Mouse (Mus musculus) neutrophil, adult 5-6 weeks (primary cell): ENCODE results near the gene Magea2. TPM values are rescaled to one million over a fixed set of nuclear protein-coding genes. Genes with fewer than 3 reads are reported as not detected.
"Not testable (repeated sequence)": the region's sequence is repeated elsewhere in the genome, so short reads cannot be mapped to it uniquely, and the experiment has no call there.

Source experiments
- ATAC-seq: fragments of 151-379, 151-347 bp; 2 replicates; pipeline ENCODE4 v1.8.0; 2017; ENCODE audit warnings: mild to moderate bottlenecking, moderate TSS enrichment; ENCODE audit not compliant: insufficient number of reproducible peaks, poor library complexity, low FRiP score, severe bottlenecking; ENCODE audit errors: extremely low read depth
- total RNA-seq: library from RNA; stranded (forward); fragments of 200-1000 nt; gene quantifications from 2 replicates; pipeline ENCODE4 v1.2.3, GENCODE M21; 2017

Magea2 gene
- total RNA-seq = not detected in 2 replicates

DNA sequence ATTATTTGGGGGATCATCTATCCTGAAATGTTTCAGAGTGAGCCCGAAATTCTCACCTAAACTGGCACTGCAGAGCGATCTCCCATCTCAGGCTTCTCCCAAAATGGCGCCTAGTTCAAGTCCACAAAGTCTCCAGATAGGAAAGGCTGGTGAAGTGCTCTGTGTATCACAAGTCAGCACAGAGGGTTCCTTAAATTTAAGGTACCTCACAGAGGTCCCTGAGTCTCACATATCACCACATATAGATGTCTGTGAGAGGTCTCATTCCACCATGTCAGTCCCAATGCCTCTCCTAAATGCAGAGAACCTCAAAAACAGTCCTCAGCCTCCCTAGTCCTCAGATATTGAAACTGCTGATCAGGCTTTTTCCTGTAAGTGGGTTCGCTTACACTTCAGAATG, at the start of gene Magea2:
Gene Magea2, minus strand, starts transcription at position 101 of the 400 bp plus-strand sequence.
- not testable (repeated sequence) for ATAC-seq

DNA sequence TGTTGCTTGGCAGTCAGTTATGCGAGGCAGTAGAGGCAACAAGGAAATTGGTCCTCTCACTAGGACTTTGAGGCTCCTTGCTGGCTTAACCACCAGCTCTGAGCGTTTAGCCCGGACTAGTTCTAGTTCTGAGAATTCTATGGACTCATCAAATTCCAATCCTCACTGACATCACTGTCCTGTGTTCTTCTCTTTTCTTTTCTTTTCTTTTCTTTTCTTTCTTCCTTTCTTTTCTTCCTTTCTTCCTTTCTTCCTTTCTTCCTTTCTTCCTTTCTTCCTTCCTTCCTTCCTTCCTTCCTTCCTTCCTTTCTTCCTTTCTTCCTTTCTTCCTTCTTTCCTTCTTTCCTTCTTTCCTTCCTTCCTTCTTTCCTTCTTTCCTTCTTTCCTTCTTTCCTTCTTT, 34.8 kb upstream of the Magea2 start, which contains the start of gene Cldn34b2:
Gene Cldn34b2, minus strand, starts transcription at position 101 of the 400 bp plus-strand sequence.
- not testable (repeated sequence) for ATAC-seq

DNA sequence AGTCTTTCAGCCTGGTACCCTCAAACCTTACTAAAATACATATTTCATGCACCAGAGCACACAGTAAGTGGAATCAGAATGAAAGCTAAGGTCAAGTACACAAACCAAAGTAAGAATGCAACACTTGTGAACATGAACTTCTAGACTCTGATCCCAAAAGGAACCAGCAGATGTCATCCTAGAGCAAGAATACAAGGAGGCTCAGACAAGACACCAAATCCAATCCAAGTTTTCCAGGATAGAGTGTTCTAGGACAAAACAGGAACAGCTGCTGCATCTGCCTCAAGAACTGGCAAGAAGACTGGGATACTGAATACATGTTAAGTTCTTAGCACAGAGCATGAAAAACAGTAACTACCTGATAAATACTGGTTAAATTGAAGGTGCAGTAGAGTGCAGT, 4.6 kb upstream of the Magea2 start:
- ATAC-seq = no peak

DNA sequence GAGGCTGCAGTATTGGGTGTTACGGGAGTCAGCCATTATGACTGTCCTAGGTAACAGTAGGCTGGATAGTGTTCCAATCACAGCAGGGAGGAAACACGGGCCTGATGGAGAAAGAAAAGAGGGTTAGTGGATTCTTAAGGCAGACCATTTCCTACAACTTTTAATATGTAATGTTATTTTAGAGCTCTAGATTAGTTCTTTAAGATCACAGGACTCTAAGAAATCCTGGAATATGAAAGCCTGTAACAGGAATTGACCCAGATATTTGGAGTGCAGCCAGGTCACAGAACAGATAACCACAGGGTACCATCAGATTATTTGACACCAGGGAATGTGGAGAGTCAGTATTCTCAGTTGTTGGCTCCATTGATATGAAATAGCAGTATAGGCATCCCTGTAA, 3.8 kb downstream of the Magea2 start, which contains the start of gene Magea1:
Gene Magea1, minus strand, starts transcription at position 101 of the 400 bp plus-strand sequence.
- not testable (repeated sequence) for ATAC-seq

DNA sequence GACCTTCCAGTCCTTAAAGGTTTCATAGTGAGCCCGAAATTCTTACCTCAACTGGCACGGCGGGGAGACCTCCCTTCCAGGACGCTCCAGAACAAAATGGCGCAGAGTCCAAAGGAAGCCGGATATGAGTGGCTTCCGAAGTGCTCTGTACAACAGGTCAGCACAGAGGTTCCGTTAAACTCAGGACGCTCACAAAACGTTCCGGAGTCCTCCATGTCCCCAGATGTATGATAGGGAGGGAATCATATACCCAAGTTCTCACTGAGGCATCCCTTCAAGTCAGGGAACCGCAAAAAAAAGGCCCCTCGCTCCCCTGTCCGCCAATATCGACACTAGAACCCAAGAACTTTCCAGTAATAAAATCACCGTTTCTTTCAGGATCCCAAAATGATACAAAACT, 30.4 kb downstream of the Magea2 start, which contains the start of gene Magea5:
Gene Magea5, minus strand, starts transcription at position 101 of the 400 bp plus-strand sequence.
- ATAC-seq = not testable (repeated sequence)

DNA sequence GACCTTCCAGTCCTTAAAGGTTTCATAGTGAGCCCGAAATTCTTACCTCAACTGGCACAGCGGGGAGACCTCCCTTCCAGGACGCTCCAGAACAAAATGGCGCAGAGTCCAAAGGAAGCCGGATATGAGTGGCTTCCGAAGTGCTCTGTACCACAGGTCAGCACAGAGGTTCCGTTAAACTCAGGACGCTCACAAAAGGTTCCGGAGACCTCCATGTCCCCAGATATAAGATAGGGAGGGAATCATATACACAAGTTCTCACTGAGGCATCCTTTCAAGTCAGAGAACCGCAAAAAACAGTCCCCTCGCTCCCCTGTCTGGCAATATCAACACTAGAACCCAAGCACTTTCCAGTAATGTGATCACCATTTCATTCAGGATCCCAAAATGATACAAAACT, 97.7 kb downstream of the Magea2 start, which contains the start of gene Magea8:
Gene Magea8, minus strand, starts transcription at position 101 of the 400 bp plus-strand sequence.
- not testable (repeated sequence) for ATAC-seq

Other genes starting within 250 kb of the Magea2 start
- gene Cldn34b1, start 203.4 kb downstream of the Magea2 start, total RNA-seq = not detected in 2 replicates
- gene Magea6, start 157.7 kb downstream of the Magea2 start, total RNA-seq = not detected in 2 replicates
- not detected in 2 replicates for gene Magea3, start 144.2 kb downstream of the Magea2 start, total RNA-seq
- gene Magea8, start 97.8 kb downstream of the Magea2 start, total RNA-seq = not detected in 2 replicates
- not detected in 2 replicates for gene Magea5, start 30.5 kb downstream of the Magea2 start, total RNA-seq
- not detected in 2 replicates for gene Magea1, start 3.9 kb downstream of the Magea2 start, total RNA-seq
- gene Cldn34b2, start 34.7 kb upstream of the Magea2 start, total RNA-seq = not detected in 2 replicates
- 1,017 and 1,066 TPM in 2 replicates for gene Sat1, start 122.8 kb upstream of the Magea2 start, total RNA-seq
- gene Acot9, start 168.8 kb upstream of the Magea2 start, total RNA-seq = 36.9 and 40.5 TPM in 2 replicates
- 7.4 and 12.7 TPM in 2 replicates for gene Prdx4, start 247.1 kb upstream of the Magea2 start, total RNA-seq